13 mouse cellular contexts compared by ENCODE assay signal in the genomic region with DNA sequence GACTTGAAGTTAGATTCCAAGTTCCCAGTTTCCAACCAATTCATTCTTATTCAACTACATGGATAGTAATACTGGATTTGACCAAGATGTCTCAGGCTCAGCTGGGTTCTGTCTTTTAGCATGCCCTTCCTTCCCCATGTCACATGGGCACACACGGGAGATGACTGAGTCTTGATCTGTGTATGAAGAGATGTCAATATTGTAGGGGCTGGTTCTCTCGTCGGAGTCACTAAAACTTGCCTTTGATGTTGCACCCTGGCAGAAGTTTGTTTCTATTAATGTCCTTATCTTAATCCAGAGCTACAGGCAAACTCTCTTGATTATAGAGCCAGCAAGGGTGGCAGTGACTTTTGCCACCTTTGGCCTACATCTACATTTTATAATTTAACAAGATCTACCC. TPM values are rescaled to one million over a fixed set of nuclear protein-coding genes. Genes with fewer than 3 reads are reported as not detected.
"Had no signal": no experiment of that assay in that cellular context is flagged by ENCODE, and none has a peak within 500 bp of the region (broad histone marks: within the 10 kb centered on the region; RNA-seq: fewer than 3 reads in every experiment).

No protein-coding gene starts in this region.

- H3K4me1 ChIP-seq: limb, embryonic 10.5 days; liver, embryonic 15.5 days; midbrain, embryonic 13.5 days had no signal

- H3K9ac ChIP-seq: liver, embryonic 15.5 days; midbrain, embryonic 13.5 days had no signal

- H3K4me3 ChIP-seq: left cerebral cortex, adult 2 months; limb, embryonic 10.5 days; liver, embryonic 15.5 days; midbrain, embryonic 13.5 days had no signal

- H3K27me3 ChIP-seq: liver, embryonic 15.5 days; midbrain, embryonic 13.5 days had no signal

- H3K36me3 ChIP-seq: limb, embryonic 10.5 days; liver, embryonic 15.5 days; midbrain, embryonic 13.5 days had no signal

- H3K27ac ChIP-seq: left cerebral cortex, adult 2 months; limb, embryonic 10.5 days; liver, embryonic 15.5 days; midbrain, embryonic 13.5 days had no signal

- DNase-seq: lung, adult 2 months; lung, postnatal 36 days; right cerebral cortex, postnatal 14 days; thymus, adult 2 months; thymus, postnatal 25 days had no signal

RNA-seq across cellular contexts. Expression of a gene that starts 46.9 kb away (rescaled TPM):
- total RNA-seq: left cerebral cortex, adult 2 months; left cerebral cortex, postnatal 14 days; megakaryocyte progenitor cell, adult 5-6 weeks had no signal
- polyA plus RNA-seq: midbrain, embryonic 13.5 days; midbrain, postnatal 0 days; spleen, adult 2 months had no signal
